ENCODE assay signal across 23 mouse cellular contexts in the genomic region with DNA sequence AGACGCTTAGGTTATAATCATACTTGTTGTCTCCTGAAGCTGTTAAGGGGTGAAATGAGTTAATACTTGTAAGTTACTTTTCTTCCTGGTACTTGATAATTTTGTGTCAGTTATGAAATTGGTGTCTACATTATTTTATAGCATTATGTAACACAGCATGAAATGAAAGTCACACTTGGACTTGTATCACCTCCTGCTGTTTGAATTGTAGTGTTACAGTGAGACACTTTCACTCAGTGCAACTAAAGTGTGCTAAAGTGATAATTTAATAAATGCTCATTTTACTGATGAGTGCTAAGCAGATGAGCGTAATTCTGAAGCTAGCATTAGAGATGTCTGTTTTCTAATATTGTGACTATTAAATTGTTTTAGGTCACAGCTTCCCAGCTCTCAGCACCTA. TPM values are rescaled to one million over a fixed set of nuclear protein-coding genes. Genes with fewer than 3 reads are reported as not detected.
DNase-seq lines count a peak whose midpoint lies in the region; TF ChIP-seq lines count a peak whose summit lies in the region.
"Had no signal": no experiment of that assay in that cellular context is flagged by ENCODE, and none has a peak within 500 bp of the region (broad histone marks: within the 10 kb centered on the region; RNA-seq: fewer than 3 reads in every experiment).

No protein-coding gene starts in this region.

- H3K9me3 ChIP-seq in MEL (replicated peaks; ENCODE audit: insufficient read depth, low read length) = no peaks in the 10 kb centered on the region
- H3K9me3 ChIP-seq: hindbrain, embryonic 13.5 days; kidney, embryonic 15.5 days; limb, embryonic 13.5 days had no signal

- H3K4me3 ChIP-seq in gastrocnemius, adult 2 months = no peak overlapping the region
- no peak overlapping the region for H3K4me3 ChIP-seq in MEL (ENCODE audit: control insufficient read depth in 1 of 2, insufficient read depth in 1 of 2, low read depth in 2 of 2, low read length in 2 of 2)
- H3K4me3 ChIP-seq in cortical plate, adult 2 months (ENCODE audit: insufficient read depth, low read length) = no peak overlapping the region
- H3K4me3 ChIP-seq: hindbrain, embryonic 13.5 days; kidney, embryonic 15.5 days; limb, embryonic 13.5 days had no signal

- H3K4me1 ChIP-seq in MEL (ENCODE audit: control insufficient read depth in 1 of 2, insufficient read depth in 2 of 2, low read length in 2 of 2) = peaks cover 4 to 7% of the 10 kb centered on the region in 2 experiments
- H3K4me1 ChIP-seq in cortical plate, adult 2 months (ENCODE audit: control insufficient read depth, insufficient read depth, low read length) = no peaks in the 10 kb centered on the region
- H3K4me1 ChIP-seq: hindbrain, embryonic 13.5 days; kidney, embryonic 15.5 days had no signal

- intact Hi-C loops in gastrocnemius, adult 2 months (cut with DNase I) = no loop called here

- no peak overlapping the region for H3K9ac ChIP-seq in MEL (ENCODE audit: control insufficient read depth, low read depth, low read length, poor library complexity, severe bottlenecking)
- H3K9ac ChIP-seq: hindbrain, embryonic 13.5 days; kidney, embryonic 15.5 days; limb, embryonic 13.5 days had no signal

- H3K79me2 ChIP-seq in MEL (ENCODE audit: control insufficient read depth, insufficient read depth, low read length, poor library complexity) = no peaks in the 10 kb centered on the region

- peaks cover 3 to 4% of the 10 kb centered on the region in 2 experiments; a peak in 2 of 4 replicates for H3K36me3 ChIP-seq in MEL (ENCODE audit: control insufficient read depth in 1 of 2, insufficient read depth in 2 of 2, low read length in 2 of 2)

- H3K27ac ChIP-seq in gastrocnemius, adult 2 months = no peak overlapping the region
- no peak overlapping the region for H3K27ac ChIP-seq in MEL (ENCODE audit: control insufficient read depth, low read depth, low read length)
- H3K27ac ChIP-seq in cortical plate, adult 2 months (ENCODE audit: insufficient read depth, low read length) = no peak overlapping the region
- H3K27ac ChIP-seq: hindbrain, embryonic 13.5 days; kidney, embryonic 15.5 days; limb, embryonic 13.5 days had no signal

- no peaks in the 10 kb centered on the region for H3K27me3 ChIP-seq in MEL (ENCODE audit: control insufficient read depth in 1 of 2, insufficient read depth in 2 of 2, low read length in 2 of 2)
- H3K27me3 ChIP-seq: hindbrain, embryonic 13.5 days; kidney, embryonic 15.5 days; limb, embryonic 13.5 days had no signal

- TF ChIP-seq POLR2A in MEL (IDR thresholded peaks at IDR 0.05; ENCODE audit: control insufficient read depth in 1 of 2, insufficient read depth in 1 of 2, low read depth in 1 of 2, low read length in 2 of 2, poor library complexity in 1 of 2) = no peak
- TF ChIP-seq POLR2A in cortical plate, adult 2 months (IDR thresholded peaks at IDR 0.05; ENCODE audit: extremely low read depth, insufficient read depth, low read length) = no peak

- TF ChIP-seq CTCF in gastrocnemius, adult 2 months (IDR thresholded peaks at IDR 0.05) = peak; percentile 25; the same call in 1 of the 2 replicates
- TF ChIP-seq CTCF in MEL (IDR thresholded peaks at IDR 0.05 in 2 of 3, conservative IDR thresholded peaks at IDR 0.05 in 1 of 3; ENCODE audit: control insufficient read depth in 1 of 3, insufficient read depth in 1 of 3, low read depth in 2 of 3, low read length in 3 of 3, poor library complexity in 1 of 3, severe bottlenecking in 1 of 3) = peak in 1 of 3 experiments; percentile 9; a peak in 1 of 6 replicates
- TF ChIP-seq CTCF in cortical plate, adult 2 months (IDR thresholded peaks at IDR 0.05; ENCODE audit: extremely low read depth, insufficient read depth, low read length) = 0 out of 2 replicates have a peak, but pooled peaks have one; percentile 5

- TF ChIP-seq RAD21 in MEL (IDR thresholded peaks at IDR 0.05; ENCODE audit: low read depth, low read length) = peak; percentile 4; the same call in 1 of the 2 replicates

- no peak for TF ChIP-seq EP300 in MEL (IDR thresholded peaks at IDR 0.05; ENCODE audit: low read depth in 1 of 2, low read length in 2 of 2)

- DNase-seq in gastrocnemius, adult 2 months = no peak
- DNase-seq in gastrocnemius, postnatal 10 days = no peak
- peak; percentile 9 for DNase-seq in layer of hippocampus, adult 9-10 months (ENCODE audit: low spot score)
- no peak for DNase-seq in layer of hippocampus, adult 9-11 months
- no peak for DNase-seq in MEL (ENCODE audit: low read depth, low spot score)
- no peak for DNase-seq in adrenal gland, postnatal 36 days
- DNase-seq: adrenal gland, postnatal 25 days; cerebellum, adult 2 months; cerebellum, postnatal 25 days; gastrocnemius, postnatal 14 days; heart, postnatal 4 days; kidney, adult 11 months; kidney, postnatal 36 days; lung, adult 18-20 months; lung, postnatal 10 days; midbrain, embryonic 14.5 days; spleen, adult 18-20 months; thymus, adult 18-20 months; thymus, postnatal 36 days had no signal

TF ChIP-seq in MEL, 35 proteins besides CTCF, POLR2A, EP300 and RAD21:
- no peak for TF ChIP-seq MAZ (IDR thresholded peaks at IDR 0.05; ENCODE audit: low read depth, low read length)
- peak; percentile 19; the same call in 1 of the 2 replicates for TF ChIP-seq SMC3 (IDR thresholded peaks at IDR 0.05; ENCODE audit: low read depth, low read length)
TF ChIP-seq in MEL: peak in this region for 1.

RNA-seq across cellular contexts. Expression of a gene that starts 58.4 kb away (rescaled TPM):
- 1,000 to 10,000 TPM in 1 of 2 experiments, 100 to 1,000 TPM in 1; 633 to 1,638 TPM for total RNA-seq in gastrocnemius, adult 2 months (2021)
- 100 to 1,000 TPM; 324 to 400 TPM for total RNA-seq in gastrocnemius, postnatal 10 days (2021)
- 0.95 and 1.5 TPM in 2 replicates for total RNA-seq in MEL (2012; rRNA removed)
- polyA plus RNA-seq in MEL (2012; ENCODE audit: insufficient read depth in 1 of 2, insufficient read length in 2 of 2, low read depth in 1 of 2, low replicate concordance in 2 of 2, missing spikeins in 1 of 2) = 1 to 10 TPM in 1 of 2 experiments, not detected in 1; 2.1 TPM
- polyA plus RNA-seq in cortical plate, adult 2 months (2012; rRNA removed) = 35.9 and 42.9 TPM in 2 replicates
- total RNA-seq in adrenal gland, postnatal 36 days (2021) = 100 to 1,000 TPM; 284 to 434 TPM

Comparison
In these comparisons a context has a peak if more than half of its experiments do, and no peak if none do; other contexts are left out.
1. RNA of a gene that starts 58.4 kb away (total RNA-seq): 633 to 1,638 TPM in gastrocnemius, adult 2 months, 284 to 434 TPM in adrenal gland, postnatal 36 days and 324 to 400 TPM in gastrocnemius, postnatal 10 days; 0.95 to 1.5 TPM in MEL; every median in the first group is over 100 times any median in the second.